Mouse (Mus musculus) limb, embryonic 13.5 days (tissue): Measurements from ENCODE around the gene Clcn5. TPM values are rescaled to one million over a fixed set of nuclear protein-coding genes. Genes with fewer than 3 reads are reported as not detected.

Experiments used
- microRNA counts: library from miRNA; unstranded; fragments of <30 nt; microRNA quantifications from one replicate; lab custom pipeline; 2016
- microRNA-seq: library from miRNA; unstranded; fragments of <30 nt; microRNA quantifications from one replicate; pipeline ENCODE4, GENCODE M21; 2016
- polyA plus RNA-seq: library from polyadenylated mRNA; unstranded; fragments of >200 nt; fragmentation: Nextera tagmentation; extraction: Ambion mirVana; gene quantifications from 2 replicates; pipeline ENCODE4 v1.2.1, GENCODE M21; 2015

Clcn5 gene
- polyA plus RNA-seq, 1 experiment from 2014 or later: 25.2 TPM

MicroRNA genes within 50 kb of the gene (microRNA counts, 519-probe panel; counts per million panel counts)
- 3,796 counts per million, percentile 72 among the panel's probes with 10 or more counts for microRNA mmu-miR-188-3p (lab: Ali Mortazavi, UCI)
- not detected for microRNA mmu-miR-188-5p (lab: Ali Mortazavi, UCI)
- microRNA mmu-miR-362-3p (lab: Ali Mortazavi, UCI): 3,593 counts per million, percentile 67 among the panel's probes with 10 or more counts
- 3,273 counts per million, percentile 56 among the panel's probes with 10 or more counts for microRNA mmu-miR-362-5p (lab: Ali Mortazavi, UCI)
- microRNA mmu-miR-500 (lab: Ali Mortazavi, UCI): 2,109 counts per million, percentile 28 among the panel's probes with 10 or more counts
- microRNA mmu-miR-501-3p (lab: Ali Mortazavi, UCI): 2,617 counts per million, percentile 39 among the panel's probes with 10 or more counts
- microRNA mmu-miR-501-5p (lab: Ali Mortazavi, UCI): 2,546 counts per million, percentile 37 among the panel's probes with 10 or more counts
- microRNA mmu-miR-532-3p (lab: Ali Mortazavi, UCI): 3,374 counts per million, percentile 59 among the panel's probes with 10 or more counts
- microRNA mmu-miR-532-5p (lab: Ali Mortazavi, UCI): 4,132 counts per million, percentile 79 among the panel's probes with 10 or more counts

Small RNA genes within 50 kb of the gene (microRNA-seq; reads per million reads assigned to microRNA genes)
- gene Mir188 (2,611 reads per million, percentile 84 among the genes with 10 or more reads in this experiment), gene Mir362 (134 reads per million, percentile 56 among the genes with 10 or more reads in this experiment), gene Mir500 (326 reads per million, percentile 66 among the genes with 10 or more reads in this experiment), gene Mir501 (782 reads per million, percentile 73 among the genes with 10 or more reads in this experiment), gene Mir532 (3,243 reads per million, percentile 87 among the genes with 10 or more reads in this experiment)

Other genes with a start within 250 kb of the Clcn5 start
- 0.99 and 1.0 TPM in 2 replicates for gene Usp27x, start 56.5 kb upstream of the Clcn5 start, polyA plus RNA-seq